In the genomic region with DNA sequence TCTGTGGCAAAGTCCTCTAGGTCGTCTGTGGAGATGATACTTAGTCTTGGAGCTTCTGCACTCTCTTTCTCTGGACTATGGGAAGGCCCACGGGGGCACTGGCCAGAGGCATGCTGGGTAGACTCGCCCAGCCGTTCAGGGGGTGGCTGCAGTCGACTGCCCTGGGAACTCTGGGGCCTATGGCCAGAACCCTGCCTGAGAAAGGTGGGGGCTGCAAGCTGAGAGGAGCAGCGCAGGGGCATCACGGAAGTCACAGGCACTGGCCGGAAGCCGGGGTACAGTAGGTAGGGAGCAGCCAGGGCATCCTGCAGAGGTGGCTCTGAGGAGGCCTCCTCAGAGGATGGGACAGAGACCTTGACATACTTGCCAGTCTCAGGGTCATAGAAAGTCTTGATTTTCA, we compare ENCODE assay signal across 28 mouse cellular contexts. TPM values are rescaled to one million over a fixed set of nuclear protein-coding genes. Genes with fewer than 3 reads are reported as not detected.
"Had no signal": no experiment of that assay in that cellular context is flagged by ENCODE, and none has a peak within 500 bp of the region (broad histone marks: within the 10 kb centered on the region; RNA-seq: fewer than 3 reads in every experiment).

No protein-coding gene starts in this region.

- H3K9me3 ChIP-seq: heart, embryonic 13.5 days; heart, embryonic 15.5 days; hindbrain, embryonic 10.5 days; hindbrain, embryonic 12.5 days; intestine, embryonic 15.5 days; kidney, embryonic 15.5 days; limb, embryonic 13.5 days; limb, embryonic 15.5 days; liver, embryonic 12.5 days had no signal

- H3K27me3 ChIP-seq: heart, embryonic 15.5 days; hindbrain, embryonic 12.5 days; intestine, embryonic 15.5 days; limb, embryonic 15.5 days had no signal

- H3K4me1 ChIP-seq: heart, embryonic 13.5 days; heart, embryonic 15.5 days; hindbrain, embryonic 12.5 days; intestine, embryonic 15.5 days; kidney, embryonic 15.5 days; limb, embryonic 13.5 days; limb, embryonic 15.5 days; liver, embryonic 12.5 days had no signal

- H3K27ac ChIP-seq: heart, adult 2 months; heart, embryonic 13.5 days; heart, embryonic 15.5 days; hindbrain, embryonic 10.5 days; hindbrain, embryonic 12.5 days; hindbrain, embryonic 14.5 days; intestine, embryonic 15.5 days; kidney, embryonic 15.5 days; limb, embryonic 13.5 days; limb, embryonic 15.5 days; liver, embryonic 12.5 days; liver, embryonic 14.5 days had no signal

- ATAC-seq: hindbrain, embryonic 16.5 days; inflammation-experienced regulatory T-cells, adult 6 months; intestine, embryonic 15.5 days; liver, embryonic 12.5 days had no signal

- H3K9ac ChIP-seq: heart, embryonic 13.5 days; heart, embryonic 15.5 days; hindbrain, embryonic 12.5 days; hindbrain, embryonic 14.5 days; intestine, embryonic 15.5 days; kidney, embryonic 15.5 days; limb, embryonic 13.5 days; limb, embryonic 15.5 days; liver, embryonic 12.5 days; liver, embryonic 14.5 days had no signal

- DNase-seq: gastrocnemius, postnatal 25 days; heart, adult 2 months; heart, postnatal 14 days; heart, postnatal 4 days; kidney, adult 11 months; kidney, adult 2 months; kidney, adult 9 months; kidney, postnatal 10 days; kidney, postnatal 36 days; layer of hippocampus, adult 9-11 months; layer of hippocampus, postnatal 36 days; left cerebral cortex, postnatal 4 days had no signal

- H3K4me3 ChIP-seq: heart, adult 2 months; heart, embryonic 13.5 days; heart, embryonic 15.5 days; hindbrain, embryonic 10.5 days; hindbrain, embryonic 12.5 days; intestine, embryonic 15.5 days; kidney, embryonic 15.5 days; limb, embryonic 13.5 days; limb, embryonic 15.5 days; liver, embryonic 12.5 days had no signal

- H3K4me2 ChIP-seq: heart, embryonic 11.5 days; heart, embryonic 13.5 days; heart, embryonic 15.5 days; hindbrain, embryonic 12.5 days; hindbrain, embryonic 14.5 days; intestine, embryonic 15.5 days; kidney, embryonic 15.5 days; limb, embryonic 13.5 days; limb, embryonic 15.5 days; liver, embryonic 12.5 days had no signal

- H3K36me3 ChIP-seq: hindbrain, embryonic 10.5 days; hindbrain, embryonic 12.5 days; intestine, embryonic 15.5 days; kidney, embryonic 15.5 days; limb, embryonic 13.5 days; limb, embryonic 15.5 days; liver, embryonic 12.5 days had no signal

RNA-seq across cellular contexts. Expression of a gene that starts 25.3 kb away (rescaled TPM):
- total RNA-seq: granulocyte monocyte progenitor cell, adult 5-6 weeks; left cerebral cortex, postnatal 4 days had no signal
- polyA plus RNA-seq: liver, adult 2 months; liver, embryonic 12.5 days; liver, embryonic 14.5 days had no signal
